Mouse (Mus musculus): ENCODE results near the gene Msl3. TPM values are rescaled to one million over a fixed set of nuclear protein-coding genes. Genes with fewer than 3 reads are reported as not detected.
A peak's percentile ranks its signal among the peaks of the same experiment; 100 is the strongest.

Gene Msl3
- polyA plus RNA-seq, 1 experiment from 2014 or later, result 37.3 TPM

DNA sequence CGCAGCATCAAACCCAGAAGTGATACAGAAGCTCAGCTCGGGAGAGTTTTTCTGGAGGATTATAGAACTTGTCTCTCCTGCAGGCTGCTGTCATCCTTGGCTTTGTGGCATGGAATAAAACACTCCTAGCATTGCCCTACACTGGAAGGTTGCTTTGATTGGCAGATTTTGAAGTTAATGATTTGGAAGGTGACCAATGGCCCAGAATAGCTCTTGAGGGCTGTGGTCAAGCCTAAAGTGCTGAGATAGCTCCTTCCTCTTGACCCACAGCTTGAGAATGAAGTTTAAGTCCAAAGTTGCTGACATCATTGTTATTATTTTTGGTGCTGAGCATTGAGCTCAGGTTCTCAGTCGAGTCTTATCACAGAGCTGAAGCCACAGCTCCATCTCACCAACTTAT, 26.0 kb downstream of the Msl3 start:
- 74% methylated on average over 3 of the region's 3 CpGs for WGBS
- ATAC-seq (ENCODE audit: low FRiP score, low read depth), result no peak
- Histone ChIP-seq H3K36me3 (peaks cover 14% of the 10 kb centered on the region), H3K9me3 (no peaks in the 10 kb centered on the region), H3K27ac (no peak overlapping the region), H3K4me2 (replicated peaks) (no peak overlapping the region), H3K4me3 (no peak overlapping the region), H3K27me3 (peaks cover 18% of the 10 kb centered on the region; the same call in 1 of the 2 replicates), H3K4me1 (no peaks in the 10 kb centered on the region), H3K9ac (no peak overlapping the region)

DNA sequence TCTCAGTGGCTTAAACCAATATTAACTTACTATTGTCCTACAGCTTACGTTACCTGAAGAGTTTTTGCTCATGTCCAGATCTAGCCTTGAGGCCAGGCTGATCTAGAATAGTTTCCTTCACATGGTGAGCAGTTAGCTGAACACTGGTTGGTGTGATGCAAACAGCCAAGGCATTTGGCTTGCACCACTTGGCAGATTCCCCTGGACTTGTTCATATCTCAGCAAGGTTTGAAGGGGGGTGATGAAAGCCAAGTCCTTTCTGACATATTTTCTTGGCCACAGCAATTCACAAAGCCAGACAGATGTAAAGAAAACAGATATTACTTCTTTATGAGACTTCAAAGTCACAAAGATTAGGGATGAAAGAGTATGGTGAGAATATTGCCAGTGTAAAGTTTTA, 30.2 kb downstream of the Msl3 start:
- no peaks in the 10 kb centered on the region for H3K4me1 ChIP-seq
- WGBS, result 78% methylated on average over 1 of the region's 1 CpGs
- no peak overlapping the region for H3K4me2 ChIP-seq (replicated peaks)
- no peak overlapping the region for H3K4me3 ChIP-seq
- no peaks in the 10 kb centered on the region for H3K9me3 ChIP-seq
- no peak overlapping the region for H3K27ac ChIP-seq
- H3K9ac ChIP-seq, result no peak overlapping the region
- peaks cover 19% of the 10 kb centered on the region; the same call in 1 of the 2 replicates for H3K27me3 ChIP-seq
- no peak for ATAC-seq (ENCODE audit: low FRiP score, low read depth)
- no peaks in the 10 kb centered on the region for H3K36me3 ChIP-seq

DNA sequence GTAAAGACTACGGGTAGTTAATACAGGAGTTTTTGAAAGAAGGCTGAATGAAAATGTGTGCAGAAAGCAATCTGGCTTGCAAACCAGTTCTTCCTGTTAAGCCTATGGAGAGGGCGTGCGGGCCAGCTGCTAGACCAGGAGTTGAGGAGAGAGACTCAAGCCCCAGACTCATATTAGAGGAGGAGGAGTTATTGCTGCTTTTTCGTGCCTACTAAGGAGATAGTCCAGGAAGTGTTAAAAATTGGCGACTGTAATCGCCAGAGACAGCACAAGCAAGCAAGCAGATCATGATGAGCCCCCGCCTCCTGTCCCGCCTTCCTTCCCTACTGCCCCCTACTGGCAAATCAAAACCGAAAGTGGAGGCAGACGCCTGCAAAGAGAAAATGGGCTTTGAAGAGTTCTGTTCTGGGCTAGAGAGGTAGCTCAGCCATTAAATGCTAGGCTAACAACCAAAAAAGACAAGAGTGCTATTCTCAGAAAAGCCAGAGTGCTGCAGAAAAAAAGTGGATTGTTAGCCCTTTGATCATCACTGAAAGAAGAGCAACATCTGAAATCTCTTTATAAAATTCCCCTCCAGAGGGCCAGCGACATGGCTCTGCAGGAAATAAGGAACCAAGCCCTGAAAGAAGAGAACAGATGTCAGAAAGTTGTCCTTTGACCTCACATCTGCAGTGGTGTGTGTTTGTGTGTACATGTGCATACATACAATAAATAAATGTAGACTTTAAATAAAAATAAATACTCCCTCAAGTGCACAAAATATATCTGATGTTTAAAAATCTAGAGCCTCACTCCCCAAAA, 33.9 kb downstream of the Msl3 start:
- 20% methylated on average over 11 of the region's 11 CpGs for WGBS
- Histone ChIP-seq H3K9me3 (no peaks in the 10 kb centered on the region), H3K4me3 (peak overlapping the region; percentile 38), H3K9ac (no peak overlapping the region), H3K27ac (no peak overlapping the region), H3K36me3 (no peaks in the 10 kb centered on the region), H3K4me1 (no peaks in the 10 kb centered on the region), H3K4me2 (replicated peaks) (peak overlapping the region; percentile 50), H3K27me3 (peaks cover 13% of the 10 kb centered on the region; the same call in 1 of the 2 replicates)
- peak; percentile 76; the same call in 1 of the 2 replicates for ATAC-seq (ENCODE audit: low FRiP score, low read depth)

Other genes starting within 250 kb of the Msl3 start
- 0.28 and 0.32 TPM in 2 replicates for gene Frmpd4, start 96.7 kb downstream of the Msl3 start, polyA plus RNA-seq (2015; fragmentation: Nextera tagmentation; extraction: Ambion mirVana)
- 2.2 and 3.1 TPM in 2 replicates for gene Arhgap6, start 121.2 kb upstream of the Msl3 start, polyA plus RNA-seq (2015; fragmentation: Nextera tagmentation; extraction: Ambion mirVana)

All from limb, embryonic 13.5 days (tissue).